Mouse (Mus musculus): Measurements from ENCODE around the gene Myo1g.
A peak's percentile ranks its signal among the peaks of the same experiment; 100 is the strongest.

Myo1g gene

GRCm38 (mm10) chr11:6520507-6521173 lies at the start of gene Myo1g:
Gene Myo1g (minus strand): TSS chr11:6520965.
- no peak for DNase-seq (ENCODE audit: low spot score)

- no peak for DNase-seq (ENCODE audit: low spot score)
Measured at GRCm38 (mm10) chr11:6569410-6569777, 48.6 kb upstream of the Myo1g start.

- DNase-seq (ENCODE audit: low spot score), result no peak
Measured at GRCm38 (mm10) chr11:6568584-6569409, 48.0 kb upstream of the Myo1g start.

DNA sequence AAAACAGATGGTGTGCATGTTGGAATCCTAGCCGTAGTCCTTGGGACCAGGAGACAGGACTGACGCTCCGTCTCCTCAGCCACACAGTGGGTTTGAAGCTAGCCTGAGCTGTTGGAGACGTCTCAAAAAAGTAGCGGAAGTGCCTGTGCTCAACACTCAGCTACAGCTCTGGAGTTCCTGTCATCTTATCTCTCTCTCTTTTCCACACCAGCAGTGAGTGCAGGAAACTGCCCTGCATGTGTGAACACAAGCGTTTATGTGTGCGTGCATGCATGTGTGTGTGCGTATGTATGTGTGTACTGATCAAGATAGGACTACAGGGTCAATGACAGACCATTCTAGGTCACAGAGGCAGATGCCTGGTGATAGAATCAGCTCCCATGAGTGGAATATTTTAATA lies 47.2 kb upstream of the Myo1g start:
- no peak for DNase-seq (ENCODE audit: low spot score)

GRCm38 (mm10) chr11:6566496-6566895 lies 45.7 kb upstream of the Myo1g start:
- no peak for DNase-seq (ENCODE audit: low spot score)

- no peak for DNase-seq (ENCODE audit: low spot score)
Measured at GRCm38 (mm10) chr11:6563201-6563600, 42.4 kb upstream of the Myo1g start.

- no peak for DNase-seq (ENCODE audit: low spot score)
Measured at GRCm38 (mm10) chr11:6562359-6562758, 41.6 kb upstream of the Myo1g start.

DNA sequence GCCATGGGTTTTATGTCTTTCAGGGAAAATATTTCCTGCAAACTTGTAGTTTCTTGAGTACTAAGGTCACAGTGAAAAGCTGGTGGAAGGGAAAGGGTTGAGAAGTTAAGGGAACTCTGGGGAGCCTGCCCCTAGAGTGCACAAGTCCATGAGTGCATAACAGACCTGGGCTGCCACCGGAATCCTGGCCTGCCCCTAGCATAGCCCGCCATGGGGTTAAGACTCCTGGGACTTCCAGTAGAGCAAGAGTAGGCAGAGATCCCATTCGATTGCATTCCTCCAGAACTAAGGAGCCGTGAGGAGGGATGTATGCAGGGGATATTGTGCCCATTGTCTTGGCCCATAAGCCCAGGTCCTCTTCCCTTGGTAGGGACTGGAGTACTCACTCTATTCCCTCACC lies 40.7 kb upstream of the Myo1g start:
- DNase-seq (ENCODE audit: low spot score), result no peak

DNA sequence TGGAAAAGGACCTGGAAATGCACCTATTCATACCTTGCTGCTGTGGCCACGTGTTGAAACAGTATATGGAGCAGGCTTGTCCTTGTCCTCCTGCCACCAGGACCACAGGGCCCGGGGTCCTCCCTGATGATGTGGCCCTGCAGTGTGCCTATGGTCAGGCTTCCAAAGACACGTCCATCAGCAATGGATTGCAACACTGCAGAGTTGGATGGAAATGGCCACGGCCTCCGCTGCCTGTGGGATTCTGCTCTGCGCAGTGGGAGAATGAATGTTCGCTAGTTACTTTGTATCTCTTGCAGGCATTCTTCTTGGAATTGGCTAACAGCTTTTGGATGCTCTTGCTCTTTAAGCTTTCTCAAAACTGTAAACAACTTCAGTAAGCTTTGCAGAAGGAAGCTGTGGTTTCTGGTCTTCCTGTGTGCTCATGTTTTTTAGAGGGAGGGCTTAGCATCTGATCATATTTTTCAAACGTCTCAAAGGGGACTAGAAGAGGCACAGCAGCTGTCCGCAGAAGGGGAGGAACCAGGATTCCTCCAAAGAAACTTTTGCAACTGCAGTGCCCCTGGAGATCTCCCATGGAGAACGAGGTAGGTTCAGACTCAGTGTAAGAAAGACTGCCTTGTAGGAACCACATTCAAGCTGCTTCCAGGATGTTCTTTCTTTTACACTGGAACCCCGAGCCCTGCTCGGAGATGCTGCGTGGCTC lies 40.0 kb upstream of the Myo1g start:
- no peak for DNase-seq (ENCODE audit: low spot score)

- DNase-seq (ENCODE audit: low spot score), result no peak
Measured at GRCm38 (mm10) chr11:6559996-6560395, 39.2 kb upstream of the Myo1g start.

DNA sequence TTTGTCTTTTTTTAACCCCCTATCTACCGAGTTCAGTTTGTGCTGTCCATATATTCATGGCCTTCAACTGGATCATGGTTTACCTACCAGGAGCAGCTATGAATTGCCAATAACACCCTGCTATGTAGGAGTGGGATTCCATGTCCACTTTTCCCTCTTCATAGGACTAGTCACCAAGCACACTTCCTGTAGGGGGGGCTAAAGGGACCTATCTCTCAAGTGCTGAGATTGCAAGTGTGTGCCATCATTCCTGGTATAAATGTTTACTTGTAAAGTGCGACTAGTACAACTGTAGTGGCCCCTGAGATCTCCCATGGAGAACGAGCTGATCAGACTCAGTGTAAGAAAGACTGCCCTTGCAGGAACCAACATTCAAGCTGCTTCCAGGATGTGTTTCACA lies 37.5 kb upstream of the Myo1g start:
- DNase-seq (ENCODE audit: low spot score), result no peak

DNA sequence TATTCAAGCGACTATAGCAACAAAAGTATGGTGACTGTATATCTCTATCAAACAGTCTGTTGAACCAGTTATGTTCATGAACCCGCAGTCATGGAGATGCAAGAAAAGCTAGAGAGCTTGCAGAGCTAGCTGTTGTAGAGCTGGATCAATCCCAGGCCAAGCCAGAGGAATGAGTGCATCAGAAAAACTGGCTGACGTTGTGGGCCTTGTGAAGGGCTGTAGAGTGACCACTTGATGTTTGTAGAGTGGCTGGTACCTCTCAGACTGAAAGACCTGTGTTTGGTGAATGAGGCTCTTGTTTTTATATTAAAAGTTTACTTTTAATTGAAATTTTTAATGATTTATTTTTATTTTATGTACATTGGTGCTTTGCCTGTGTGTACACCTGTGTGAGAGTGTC lies 29.4 kb upstream of the Myo1g start:
- no peak for DNase-seq (ENCODE audit: low spot score)

GRCm38 (mm10) chr11:6549770-6550169 lies 29.0 kb upstream of the Myo1g start:
- no peak for DNase-seq (ENCODE audit: low spot score)

- DNase-seq (ENCODE audit: low spot score), result no peak
Measured at GRCm38 (mm10) chr11:6547696-6548325, 27.0 kb upstream of the Myo1g start.

- DNase-seq (ENCODE audit: low spot score), result peak; percentile 53
Measured at GRCm38 (mm10) chr11:6547037-6547680, 26.4 kb upstream of the Myo1g start.

- peak; percentile 98 for DNase-seq (ENCODE audit: low spot score)
Measured at GRCm38 (mm10) chr11:6546205-6547013, 25.6 kb upstream of the Myo1g start, which contains the start of gene Ccm2. Gene Ccm2 (plus strand): TSS chr11:6546887.

DNA sequence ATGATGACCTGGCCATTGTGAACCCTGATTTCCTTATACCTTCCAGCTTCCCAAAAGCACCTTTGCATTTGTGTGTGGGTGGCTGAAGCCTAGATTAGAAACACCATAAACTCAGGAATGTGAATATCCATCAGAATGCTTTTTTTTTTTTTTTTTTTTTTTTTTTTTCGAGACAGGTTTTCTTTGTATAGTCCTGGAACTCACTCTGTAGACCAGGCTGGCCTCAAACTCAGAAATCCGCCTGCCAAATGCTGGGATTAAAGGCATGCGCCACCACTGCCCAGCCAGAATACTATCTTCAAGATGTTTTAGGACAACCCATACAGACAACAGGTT lies 25.1 kb upstream of the Myo1g start:
- no peak for DNase-seq (ENCODE audit: low spot score)

- no peak for DNase-seq (ENCODE audit: low spot score)
Measured at GRCm38 (mm10) chr11:6545186-6545856, 24.6 kb upstream of the Myo1g start.

DNA sequence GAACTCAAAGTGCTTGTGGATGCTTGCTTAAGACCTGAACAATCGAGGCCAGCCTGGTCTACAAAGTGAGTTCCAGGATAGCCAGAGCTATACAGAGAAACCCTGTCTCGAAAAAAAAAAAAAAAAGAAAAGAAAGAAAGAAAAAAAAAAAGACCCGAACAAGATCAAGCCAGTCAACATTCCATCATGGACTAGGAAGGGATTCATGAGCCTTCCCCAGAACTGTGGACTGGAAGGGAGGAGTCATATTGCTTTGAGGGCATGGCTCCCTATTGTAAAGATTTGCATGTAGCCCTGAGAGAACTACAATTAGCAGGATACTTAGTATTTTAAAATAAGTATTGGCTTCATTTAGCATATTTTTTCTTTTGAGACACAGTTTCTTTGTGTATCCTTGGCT lies 23.9 kb upstream of the Myo1g start:
- DNase-seq (ENCODE audit: low spot score), result no peak

DNA sequence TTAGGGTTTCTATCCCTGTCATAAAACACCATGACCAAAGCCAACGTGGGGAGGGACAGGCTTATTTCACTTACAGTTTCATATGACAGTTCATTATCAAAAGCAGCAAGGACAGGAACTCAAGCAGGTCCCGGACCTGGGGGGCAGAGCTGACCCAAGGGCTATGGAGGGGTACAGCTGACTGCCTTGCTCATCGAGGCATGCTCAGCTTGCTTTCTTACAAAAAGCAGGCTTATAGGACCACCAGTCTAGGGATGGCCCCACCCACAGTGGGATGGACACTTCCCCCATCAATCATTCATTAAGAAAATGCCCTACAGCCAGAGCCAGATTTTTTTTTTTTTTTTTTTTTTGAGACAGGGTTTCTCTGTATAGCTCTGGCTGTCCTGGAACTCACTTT lies 10.0 kb upstream of the Myo1g start:
- no peak for DNase-seq (ENCODE audit: low spot score)

GRCm38 (mm10) chr11:6529961-6530360 lies 9.2 kb upstream of the Myo1g start:
- DNase-seq (ENCODE audit: low spot score), result no peak
